Mouse (Mus musculus): ENCODE data around the gene Ust. TPM values are rescaled to one million over a fixed set of nuclear protein-coding genes. Genes with fewer than 3 reads are reported as not detected.

Ust gene
- polyA plus RNA-seq, 1 experiment from 2014 or later, result 4.8 TPM

DNA sequence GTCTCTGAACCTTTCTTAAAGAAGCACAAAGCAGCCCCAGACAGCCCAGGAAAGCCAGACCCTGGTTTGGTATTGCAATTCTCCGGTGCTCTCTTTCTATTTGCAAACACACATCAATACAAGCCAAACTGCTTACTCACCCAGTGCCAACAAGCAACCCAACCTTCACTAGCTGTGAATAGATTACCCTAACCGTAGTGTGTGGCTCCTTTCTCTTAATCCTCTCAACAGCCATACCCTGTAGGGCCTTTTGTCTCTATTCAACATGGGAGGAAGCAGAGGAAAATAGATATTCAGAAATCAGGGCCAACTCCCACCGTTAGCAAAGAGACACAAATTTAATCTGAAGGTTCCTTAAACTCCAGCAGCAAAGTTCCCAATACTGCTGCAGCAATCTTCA lies 154.4 kb downstream of the Ust start:
- Histone ChIP-seq H3K4me2 (ENCODE audit: low read length) (no peak overlapping the region), H3K36me3 (ENCODE audit: control insufficient read depth, insufficient read depth, low read length) (no peaks in the 10 kb centered on the region), H3K4me1 (ENCODE audit: control insufficient read depth, insufficient read depth, low read length) (no peaks in the 10 kb centered on the region), H3K4me3 (ENCODE audit: low read depth, low read length) (no peak overlapping the region), H3K27ac (ENCODE audit: low read length) (no peak overlapping the region), H3K9ac (ENCODE audit: low read depth, low read length) (no peak overlapping the region), H3K9me3 (replicated peaks; ENCODE audit: control insufficient read depth, low read length, poor library complexity, severe bottlenecking) (no peaks in the 10 kb centered on the region), H3K27me3 (ENCODE audit: control insufficient read depth, insufficient read depth, low read depth, low read length) (no peaks in the 10 kb centered on the region)
- 6% methylated on average over 3 of the region's 3 CpGs for WGBS
- ATAC-seq, result no peak

DNA sequence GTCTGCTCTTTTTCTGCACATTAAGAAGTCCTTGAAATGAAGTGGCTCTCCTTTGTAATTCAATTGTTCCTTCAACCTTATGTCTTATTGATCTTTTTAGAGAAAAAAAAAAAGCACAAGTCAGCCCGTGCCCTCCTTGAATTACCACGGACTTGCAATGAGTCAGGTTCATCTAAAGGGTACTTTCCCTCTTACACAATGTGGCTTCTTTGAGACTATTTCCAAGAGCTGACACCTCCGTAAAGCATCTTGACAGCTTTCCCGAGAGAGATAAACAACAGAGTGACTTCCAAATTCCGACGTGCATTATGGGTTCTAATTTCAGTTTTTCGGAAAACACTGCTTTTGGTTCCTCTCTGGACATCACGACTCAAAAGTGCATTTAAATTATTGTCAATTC lies 155.3 kb downstream of the Ust start:
- H3K27me3 ChIP-seq (ENCODE audit: control insufficient read depth, insufficient read depth, low read depth, low read length), result no peaks in the 10 kb centered on the region

GRCm38 (mm10) chr10:8358286-8359045 lies 160.2 kb downstream of the Ust start:
- 84% methylated on average over 15 of the region's 15 CpGs for WGBS
- Histone ChIP-seq H3K4me3 (ENCODE audit: low read depth, low read length) (no peak overlapping the region), H3K9ac (ENCODE audit: low read depth, low read length) (no peak overlapping the region), H3K4me1 (ENCODE audit: control insufficient read depth, insufficient read depth, low read length) (no peaks in the 10 kb centered on the region), H3K27ac (ENCODE audit: low read length) (no peak overlapping the region), H3K36me3 (ENCODE audit: control insufficient read depth, insufficient read depth, low read length) (no peaks in the 10 kb centered on the region), H3K4me2 (ENCODE audit: low read length) (no peak overlapping the region), H3K27me3 (ENCODE audit: control insufficient read depth, insufficient read depth, low read depth, low read length) (no peaks in the 10 kb centered on the region), H3K9me3 (replicated peaks; ENCODE audit: control insufficient read depth, low read length, poor library complexity, severe bottlenecking) (no peaks in the 10 kb centered on the region)
- no peak for ATAC-seq

More for the DNA sequence above, 155.3 kb downstream of the Ust start:
- Histone ChIP-seq H3K36me3 (ENCODE audit: control insufficient read depth, insufficient read depth, low read length) (no peaks in the 10 kb centered on the region), H3K27ac (ENCODE audit: low read length) (no peak overlapping the region), H3K4me2 (ENCODE audit: low read length) (no peak overlapping the region), H3K9ac (ENCODE audit: low read depth, low read length) (no peak overlapping the region), H3K4me3 (ENCODE audit: low read depth, low read length) (no peak overlapping the region), H3K4me1 (ENCODE audit: control insufficient read depth, insufficient read depth, low read length) (no peaks in the 10 kb centered on the region), H3K9me3 (replicated peaks; ENCODE audit: control insufficient read depth, low read length, poor library complexity, severe bottlenecking) (no peaks in the 10 kb centered on the region)
- WGBS, result 30% methylated on average over 8 of the region's 8 CpGs
- no peak for ATAC-seq

GRCm38 (mm10) chr10:8353534-8353933 lies 165.1 kb downstream of the Ust start:
- Histone ChIP-seq H3K4me2 (ENCODE audit: low read length) (no peak overlapping the region), H3K9ac (ENCODE audit: low read depth, low read length) (no peak overlapping the region), H3K27me3 (ENCODE audit: control insufficient read depth, insufficient read depth, low read depth, low read length) (no peaks in the 10 kb centered on the region), H3K36me3 (ENCODE audit: control insufficient read depth, insufficient read depth, low read length) (no peaks in the 10 kb centered on the region), H3K9me3 (replicated peaks; ENCODE audit: control insufficient read depth, low read length, poor library complexity, severe bottlenecking) (no peaks in the 10 kb centered on the region), H3K4me1 (ENCODE audit: control insufficient read depth, insufficient read depth, low read length) (no peaks in the 10 kb centered on the region), H3K4me3 (ENCODE audit: low read depth, low read length) (no peak overlapping the region), H3K27ac (ENCODE audit: low read length) (no peak overlapping the region)
- WGBS, result 76% methylated on average over 4 of the region's 4 CpGs
- no peak for ATAC-seq

- Histone ChIP-seq H3K27ac (ENCODE audit: low read length) (no peak overlapping the region), H3K9ac (ENCODE audit: low read depth, low read length) (no peak overlapping the region), H3K9me3 (replicated peaks; ENCODE audit: control insufficient read depth, low read length, poor library complexity, severe bottlenecking) (no peaks in the 10 kb centered on the region), H3K27me3 (ENCODE audit: control insufficient read depth, insufficient read depth, low read depth, low read length) (no peaks in the 10 kb centered on the region), H3K4me3 (ENCODE audit: low read depth, low read length) (no peak overlapping the region), H3K4me1 (ENCODE audit: control insufficient read depth, insufficient read depth, low read length) (no peaks in the 10 kb centered on the region), H3K36me3 (ENCODE audit: control insufficient read depth, insufficient read depth, low read length) (no peaks in the 10 kb centered on the region), H3K4me2 (ENCODE audit: low read length) (no peak overlapping the region)
- no peak for ATAC-seq
- 92% methylated on average over 7 of the region's 7 CpGs for WGBS
Observed at GRCm38 (mm10) chr10:8350626-8351025, 168.0 kb downstream of the Ust start.

GRCm38 (mm10) chr10:8347497-8347896 lies 171.1 kb downstream of the Ust start:
- H3K9ac ChIP-seq (ENCODE audit: low read depth, low read length), result no peak overlapping the region
- no peak overlapping the region for H3K4me2 ChIP-seq (ENCODE audit: low read length)
- H3K27ac ChIP-seq (ENCODE audit: low read length), result no peak overlapping the region
- no peaks in the 10 kb centered on the region for H3K36me3 ChIP-seq (ENCODE audit: control insufficient read depth, insufficient read depth, low read length)
- 65% methylated on average over 5 of the region's 5 CpGs for WGBS
- no peak overlapping the region for H3K4me3 ChIP-seq (ENCODE audit: low read depth, low read length)
- H3K27me3 ChIP-seq (ENCODE audit: control insufficient read depth, insufficient read depth, low read depth, low read length), result no peaks in the 10 kb centered on the region
- no peak for ATAC-seq
- H3K4me1 ChIP-seq (ENCODE audit: control insufficient read depth, insufficient read depth, low read length), result no peaks in the 10 kb centered on the region
- H3K9me3 ChIP-seq (replicated peaks; ENCODE audit: control insufficient read depth, low read length, poor library complexity, severe bottlenecking), result no peaks in the 10 kb centered on the region

GRCm38 (mm10) chr10:8342556-8342955 lies 176.1 kb downstream of the Ust start:
- Histone ChIP-seq H3K4me2 (ENCODE audit: low read length) (no peak overlapping the region), H3K4me3 (ENCODE audit: low read depth, low read length) (no peak overlapping the region), H3K27ac (ENCODE audit: low read length) (no peak overlapping the region), H3K27me3 (ENCODE audit: control insufficient read depth, insufficient read depth, low read depth, low read length) (no peaks in the 10 kb centered on the region), H3K9me3 (replicated peaks; ENCODE audit: control insufficient read depth, low read length, poor library complexity, severe bottlenecking) (no peaks in the 10 kb centered on the region), H3K4me1 (ENCODE audit: control insufficient read depth, insufficient read depth, low read length) (0 out of 2 replicates have a peak, but pooled peaks cover 3% of the 10 kb centered on the region), H3K9ac (ENCODE audit: low read depth, low read length) (no peak overlapping the region), H3K36me3 (ENCODE audit: control insufficient read depth, insufficient read depth, low read length) (no peaks in the 10 kb centered on the region)
- 95% methylated on average over 2 of the region's 2 CpGs for WGBS
- ATAC-seq, result no peak

DNA sequence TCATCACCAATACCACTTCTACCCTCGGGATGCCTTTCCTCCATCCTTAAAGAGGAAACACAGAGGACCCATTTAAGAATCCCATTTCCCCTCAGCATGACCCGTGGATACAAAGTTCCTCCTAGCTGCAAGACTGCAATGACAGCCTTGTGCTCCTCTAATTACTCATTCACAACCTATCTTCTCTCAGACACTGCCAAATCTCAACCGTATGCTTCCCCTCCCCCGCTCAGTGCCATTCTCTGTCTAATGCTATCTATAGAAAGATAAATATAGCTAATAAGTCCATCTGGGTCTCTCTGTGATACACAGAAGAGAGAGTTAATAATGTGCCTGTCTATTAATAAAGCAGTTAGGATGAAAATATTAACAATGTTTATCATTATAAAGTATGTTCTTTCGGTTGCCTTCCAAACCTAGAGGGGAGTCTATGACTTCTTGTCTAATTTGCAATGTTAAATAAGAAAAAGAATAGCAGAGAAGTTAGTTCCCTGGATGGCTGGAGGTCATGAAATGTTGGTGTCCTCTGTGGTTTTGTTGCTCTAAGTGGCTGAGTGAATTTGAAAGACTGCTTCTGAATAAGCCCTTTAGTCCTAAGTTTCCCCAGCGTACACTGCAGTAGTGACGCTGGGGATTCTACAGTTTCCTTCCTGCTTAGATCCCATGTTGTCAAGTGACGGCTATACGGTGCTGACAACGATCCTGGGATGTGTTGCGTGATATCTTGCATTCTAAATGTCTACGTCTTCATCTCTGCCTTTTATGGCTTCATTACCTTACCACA lies 178.8 kb downstream of the Ust start:
- 0 out of 2 replicates have a peak, but pooled peaks cover 3% of the 10 kb centered on the region for H3K4me1 ChIP-seq (ENCODE audit: control insufficient read depth, insufficient read depth, low read length)
- H3K4me3 ChIP-seq (ENCODE audit: low read depth, low read length), result no peak overlapping the region
- no peak overlapping the region for H3K9ac ChIP-seq (ENCODE audit: low read depth, low read length)
- H3K27me3 ChIP-seq (ENCODE audit: control insufficient read depth, insufficient read depth, low read depth, low read length), result no peaks in the 10 kb centered on the region
- no peak overlapping the region for H3K4me2 ChIP-seq (ENCODE audit: low read length)
- peak; percentile 79 for ATAC-seq
- no peaks in the 10 kb centered on the region for H3K9me3 ChIP-seq (replicated peaks; ENCODE audit: control insufficient read depth, low read length, poor library complexity, severe bottlenecking)
- H3K36me3 ChIP-seq (ENCODE audit: control insufficient read depth, insufficient read depth, low read length), result no peaks in the 10 kb centered on the region
- WGBS, result 65% methylated on average over 12 of the region's 12 CpGs
- no peak overlapping the region for H3K27ac ChIP-seq (ENCODE audit: low read length)

DNA sequence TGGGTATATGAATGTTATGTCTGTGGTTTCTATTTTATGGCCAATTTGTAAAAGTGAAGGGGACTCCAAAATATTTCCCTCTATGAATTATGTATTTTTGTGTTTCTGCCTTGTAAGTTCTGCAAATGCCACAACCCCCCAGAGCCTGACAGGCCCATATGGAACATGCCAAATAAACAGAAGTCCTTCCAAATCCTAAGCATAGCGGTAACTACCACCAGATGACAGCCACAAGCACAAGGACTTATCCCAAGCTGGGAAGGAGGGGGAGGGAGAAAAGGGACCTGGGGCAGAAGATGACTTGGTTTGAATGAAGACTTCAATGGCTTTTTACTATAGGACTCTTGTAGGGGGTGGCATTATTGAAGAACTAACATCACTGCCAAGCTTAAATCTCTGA lies 182.0 kb downstream of the Ust start:
- Histone ChIP-seq H3K4me1 (ENCODE audit: control insufficient read depth, insufficient read depth, low read length) (0 out of 2 replicates have a peak, but pooled peaks cover 3% of the 10 kb centered on the region), H3K27me3 (ENCODE audit: control insufficient read depth, insufficient read depth, low read depth, low read length) (no peaks in the 10 kb centered on the region), H3K9me3 (replicated peaks; ENCODE audit: control insufficient read depth, low read length, poor library complexity, severe bottlenecking) (no peaks in the 10 kb centered on the region), H3K4me2 (ENCODE audit: low read length) (no peak overlapping the region), H3K9ac (ENCODE audit: low read depth, low read length) (no peak overlapping the region), H3K36me3 (ENCODE audit: control insufficient read depth, insufficient read depth, low read length) (no peaks in the 10 kb centered on the region), H3K27ac (ENCODE audit: low read length) (no peak overlapping the region), H3K4me3 (ENCODE audit: low read depth, low read length) (no peak overlapping the region)
- WGBS, result 72% methylated on average over 1 of the region's 1 CpGs
- no peak for ATAC-seq

Measured in midbrain, embryonic 16.5 days (tissue).